Mouse (Mus musculus): ENCODE measurements at regions not wholly inside any gene's neighbourhood (a gene's known extent, or its start where the extent isn't known, plus 50 kb on each side); places are given as distances from the start of the nearest gene placed in this dataset.
"Not testable (repeated sequence)": the region's sequence is repeated elsewhere in the genome, so short reads cannot be mapped to it uniquely, and the experiment has no call there.

- no peak for DNase-seq (ENCODE audit: low spot score)
These were observed 381.4 kb upstream of the Ptger4 start for GRCm38 (mm10) chr15:5625367-5625766.

GRCm38 (mm10) chr15:5646673-5647072 lies 402.7 kb upstream of the Ptger4 start:
- no peak for DNase-seq (ENCODE audit: low spot score)

- DNase-seq (ENCODE audit: low spot score), result no peak
These were observed 414.8 kb upstream of the Ptger4 start for GRCm38 (mm10) chr15:5658796-5659195.

GRCm38 (mm10) chr15:5660819-5661218 lies 416.8 kb upstream of the Ptger4 start:
- no peak for DNase-seq (ENCODE audit: low spot score)

- DNase-seq (ENCODE audit: low spot score), result no peak
These were observed 427.8 kb upstream of the Ptger4 start for GRCm38 (mm10) chr15:5671781-5672180.

- no peak for DNase-seq (ENCODE audit: low spot score)
These were observed 432.7 kb upstream of the Ptger4 start for GRCm38 (mm10) chr15:5676704-5677103.

GRCm38 (mm10) chr15:5693810-5694209 lies 449.8 kb upstream of the Ptger4 start:
- DNase-seq (ENCODE audit: low spot score), result no peak

- DNase-seq (ENCODE audit: low spot score), result no peak
These were observed 451.0 kb upstream of the Ptger4 start for GRCm38 (mm10) chr15:5695015-5695414.

GRCm38 (mm10) chr15:5708454-5708853 lies 464.5 kb upstream of the Ptger4 start:
- DNase-seq (ENCODE audit: low spot score), result no peak

- no peak for DNase-seq (ENCODE audit: low spot score)
These were observed 496.7 kb upstream of the Ptger4 start for GRCm38 (mm10) chr15:5740658-5741057.

- DNase-seq (ENCODE audit: low spot score), result no peak
These were observed 499.9 kb upstream of the Ptger4 start for GRCm38 (mm10) chr15:5743893-5744292.

GRCm38 (mm10) chr15:5758690-5759089 lies 514.7 kb upstream of the Ptger4 start:
- DNase-seq (ENCODE audit: low spot score), result no peak

GRCm38 (mm10) chr15:5762216-5762615 lies 518.2 kb upstream of the Ptger4 start:
- no peak for DNase-seq (ENCODE audit: low spot score)

GRCm38 (mm10) chr15:5777074-5777473 lies 522.5 kb upstream of the Dab2 start:
- no peak for DNase-seq (ENCODE audit: low spot score)

GRCm38 (mm10) chr15:5799917-5800316 lies 499.7 kb upstream of the Dab2 start:
- no peak for DNase-seq (ENCODE audit: low spot score)

- DNase-seq (ENCODE audit: low spot score), result no peak
These were observed 488.3 kb upstream of the Dab2 start for GRCm38 (mm10) chr15:5811154-5811732.

- DNase-seq (ENCODE audit: low spot score), result no peak
These were observed 487.6 kb upstream of the Dab2 start for GRCm38 (mm10) chr15:5811958-5812357.

GRCm38 (mm10) chr15:5817901-5818576 lies 481.5 kb upstream of the Dab2 start:
- no peak for DNase-seq (ENCODE audit: low spot score)

- no peak for DNase-seq (ENCODE audit: low spot score)
These were observed 459.6 kb upstream of the Dab2 start for GRCm38 (mm10) chr15:5839963-5840362.

GRCm38 (mm10) chr15:5841369-5842149 lies 458.0 kb upstream of the Dab2 start:
- not testable (repeated sequence) for DNase-seq (ENCODE audit: low spot score)

- no peak for DNase-seq (ENCODE audit: low spot score)
These were observed 453.0 kb upstream of the Dab2 start for GRCm38 (mm10) chr15:5846571-5846970.

- DNase-seq (ENCODE audit: low spot score), result no peak
These were observed 452.0 kb upstream of the Dab2 start for GRCm38 (mm10) chr15:5847413-5848100.

GRCm38 (mm10) chr15:5852523-5852922 lies 447.1 kb upstream of the Dab2 start:
- DNase-seq (ENCODE audit: low spot score), result no peak
